Mouse (Mus musculus): ENCODE data around the gene Zfc3h1.

The Zfc3h1 gene

GRCm38 (mm10) chr10:115382846-115383643 is 1.7 kb upstream of the Zfc3h1 start:
- in situ Hi-C loops (cut with MboI, MseI), result no loop called here

DNA sequence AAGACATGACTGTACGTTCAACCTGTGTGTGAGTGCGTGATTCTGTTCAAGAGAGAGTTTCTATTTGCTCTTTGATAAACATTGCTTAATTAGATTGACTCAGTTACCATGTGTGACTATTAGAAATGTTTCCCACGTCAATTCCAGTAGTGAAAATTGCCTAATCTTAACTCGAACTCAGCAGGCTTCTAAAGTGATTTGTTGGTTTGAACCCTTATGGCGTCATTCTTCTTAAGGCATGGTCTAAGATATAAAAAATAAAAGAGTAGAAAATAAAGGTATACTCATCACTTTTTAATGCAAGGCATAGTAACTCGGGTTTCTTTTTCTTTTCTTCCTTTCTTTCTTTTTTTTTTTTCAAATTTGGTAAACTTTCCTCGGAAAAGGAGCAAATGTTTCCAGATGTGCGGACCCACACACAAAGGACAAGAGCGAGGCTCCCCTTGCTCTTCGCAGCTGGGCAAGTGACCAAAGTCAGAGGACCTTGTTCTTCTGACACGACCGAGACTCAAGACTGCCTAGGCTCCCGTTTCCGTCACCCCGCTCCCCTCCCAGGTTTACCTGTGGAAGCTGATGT is 1.0 kb upstream of the Zfc3h1 start:
- in situ Hi-C loops (cut with MboI, MseI), result no loop called here

GRCm38 (mm10) chr10:115385018-115386002 is 551 bp downstream of the Zfc3h1 start:
- in situ Hi-C loops (cut with MboI, MseI), result loop anchor here (5.0 kb wide), 2 partner anchors 37 to 53 kb away; no protein-coding TSS in a partner anchor

DNA sequence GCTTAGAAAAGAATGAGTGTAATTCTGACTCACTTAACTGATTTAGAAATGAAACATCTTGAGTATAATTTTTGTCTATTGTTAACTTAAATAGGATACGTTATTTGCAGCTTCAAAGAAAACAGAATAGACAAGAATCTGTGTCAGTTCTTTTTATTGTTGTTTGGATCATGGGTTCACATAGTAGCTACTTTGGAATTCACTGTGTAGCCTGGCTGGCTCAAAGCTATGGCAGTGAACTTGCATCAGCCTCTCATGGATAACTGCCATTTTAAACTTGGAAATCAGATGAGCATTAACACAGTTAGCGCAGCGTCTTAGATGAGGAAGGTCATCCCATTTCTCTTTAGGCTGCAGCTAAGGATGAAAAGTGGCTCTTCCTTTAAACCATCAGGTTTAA is 3.1 kb downstream of the Zfc3h1 start:
- in situ Hi-C loops (cut with MboI, MseI), result loop anchor here (5.0 kb wide), 2 partner anchors 34 to 56 kb away; no protein-coding TSS in a partner anchor

GRCm38 (mm10) chr10:115391076-115391475 is 6.3 kb downstream of the Zfc3h1 start:
- in situ Hi-C loops (cut with MboI, MseI), result no loop called here

DNA sequence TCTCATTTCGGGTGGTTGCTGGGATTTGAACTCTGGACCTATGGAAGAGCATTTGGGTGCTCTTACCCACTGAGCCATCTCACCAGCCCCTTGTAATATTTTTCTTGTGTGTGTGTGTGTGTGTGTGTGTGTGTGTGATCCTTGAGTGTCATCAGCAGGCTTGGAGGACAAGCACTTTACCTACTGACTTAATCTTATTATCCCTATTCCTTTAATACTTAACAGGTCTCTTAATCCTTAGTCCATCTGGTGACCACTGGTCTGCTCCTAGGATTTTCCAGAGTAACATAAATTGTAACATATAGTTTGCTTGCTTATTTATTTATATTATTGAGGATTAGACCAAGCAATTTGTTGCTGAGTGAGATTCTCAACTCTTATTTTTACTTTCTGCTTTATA is 7.1 kb downstream of the Zfc3h1 start:
- in situ Hi-C loops (cut with MboI, MseI), result no loop called here

DNA sequence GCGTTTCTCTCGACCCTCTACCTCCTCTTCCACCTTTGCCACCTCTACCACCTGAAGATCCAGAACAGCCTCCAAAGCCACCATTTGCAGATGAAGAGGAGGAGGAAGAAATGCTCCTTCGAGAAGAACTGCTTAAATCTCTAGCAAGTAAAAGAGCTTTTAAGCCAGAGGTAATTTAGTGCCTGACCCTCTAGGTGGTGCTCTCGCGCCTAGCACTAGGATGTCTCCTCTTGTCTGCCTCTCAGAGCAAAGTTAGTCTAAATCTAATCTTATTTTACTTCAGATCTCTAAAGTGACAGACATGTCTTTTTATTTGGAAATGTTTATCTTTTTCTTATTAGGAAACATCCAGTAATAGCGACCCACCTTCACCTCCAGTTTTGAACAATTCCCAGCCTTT is 21.6 kb downstream of the Zfc3h1 start:
- in situ Hi-C loops (cut with MboI, MseI), result no loop called here

DNA sequence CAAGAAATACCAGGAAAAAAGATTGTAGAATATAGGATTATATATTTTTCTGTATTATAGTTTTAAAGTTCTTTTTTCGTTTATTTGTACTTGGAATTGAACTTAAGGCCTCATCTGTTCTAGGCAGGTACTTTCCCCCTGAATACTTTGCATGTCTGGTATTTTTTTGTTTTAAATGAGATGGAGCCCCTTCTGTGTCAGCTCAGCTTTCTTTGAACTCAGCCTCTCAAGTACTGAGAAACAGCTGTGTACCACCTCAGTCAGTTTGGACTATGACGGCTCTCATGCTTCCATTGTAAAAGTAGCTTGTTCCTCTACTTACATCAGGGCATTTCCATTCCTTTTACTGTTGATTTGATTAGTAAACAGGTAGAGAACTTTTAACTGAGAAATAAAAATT is 28.7 kb downstream of the Zfc3h1 start:
- in situ Hi-C loops (cut with MboI, MseI), result no loop called here

GRCm38 (mm10) chr10:115414056-115414455 is 29.3 kb downstream of the Zfc3h1 start:
- in situ Hi-C loops (cut with MboI, MseI), result no loop called here

DNA sequence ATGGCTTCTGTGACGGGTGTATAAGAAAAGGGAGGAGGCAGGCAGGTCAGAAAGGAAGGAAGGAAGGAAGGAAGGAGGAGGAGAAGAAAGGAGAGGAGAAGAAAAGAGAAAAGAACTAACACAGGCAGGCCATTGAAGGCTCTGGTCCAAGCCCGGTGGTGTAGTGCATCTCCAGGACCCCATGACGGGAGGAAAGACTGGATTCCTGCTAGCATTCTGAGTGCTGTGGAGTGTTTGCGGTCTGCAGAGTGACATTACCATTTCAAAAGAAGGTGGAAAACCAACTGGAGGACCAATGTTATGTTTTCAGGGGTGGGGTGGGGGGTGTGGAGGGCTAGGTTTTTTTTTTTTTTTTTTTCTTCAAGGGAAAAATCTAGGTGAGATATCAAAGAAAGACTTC is 37.2 kb downstream of the Zfc3h1 start:
- in situ Hi-C loops (cut with MboI, MseI), result loop anchor here (5.0 to 10.0 kb wide), 2 partner anchors 35 to 1633 kb away; no protein-coding TSS in a partner anchor

DNA sequence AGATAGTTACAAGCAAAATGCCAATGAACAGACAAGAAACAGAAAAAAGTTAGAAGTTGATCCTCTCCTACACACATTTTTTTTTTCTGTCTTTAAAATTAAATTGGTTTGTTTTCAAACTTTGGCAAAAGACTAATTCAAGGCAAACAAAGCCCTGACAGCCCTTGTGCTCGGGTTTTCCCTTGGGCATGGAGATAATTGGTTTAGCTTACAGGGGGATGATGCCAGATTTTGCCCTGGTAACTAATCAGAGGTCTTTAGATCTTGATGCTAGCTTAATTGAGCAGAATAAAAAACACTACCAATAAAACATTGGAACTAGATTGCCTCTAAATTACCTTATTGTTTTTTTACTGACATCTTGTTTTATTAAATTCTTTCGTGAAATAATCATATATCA is 40.6 kb downstream of the Zfc3h1 start:
- in situ Hi-C loops (cut with MboI, MseI), result loop anchor here (10.0 kb wide), 1 partner anchor 1629 kb away; no protein-coding TSS in a partner anchor

GRCm38 (mm10) chr10:115437286-115437685 is 52.5 kb downstream of the Zfc3h1 start:
- in situ Hi-C loops (cut with MboI, MseI), result no loop called here

DNA sequence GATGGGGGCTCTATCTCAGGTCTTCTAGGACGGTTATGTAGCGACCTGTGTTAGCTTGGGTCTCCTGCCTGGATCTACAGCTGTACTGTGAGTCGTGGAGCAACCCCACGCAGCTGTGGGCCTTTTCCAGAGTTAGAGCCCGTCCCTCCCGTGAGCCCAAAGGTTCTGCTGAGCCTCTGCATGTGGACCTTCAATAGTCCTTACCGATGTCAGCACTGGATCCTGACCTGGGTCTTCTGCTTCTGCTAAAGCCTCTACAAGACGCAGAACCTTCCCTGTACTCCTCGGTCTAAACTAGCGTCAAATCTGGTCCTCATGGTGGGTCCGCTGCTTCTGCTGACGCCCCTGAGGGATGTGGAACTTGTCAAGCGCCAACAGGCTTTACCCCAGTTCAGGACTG is 63.9 kb downstream of the Zfc3h1 start:
- in situ Hi-C loops (cut with MboI, MseI), result no loop called here

- in situ Hi-C loops (cut with MboI, MseI), result no loop called here
These were observed 72.7 kb downstream of the Zfc3h1 start for GRCm38 (mm10) chr10:115457368-115458021.

DNA sequence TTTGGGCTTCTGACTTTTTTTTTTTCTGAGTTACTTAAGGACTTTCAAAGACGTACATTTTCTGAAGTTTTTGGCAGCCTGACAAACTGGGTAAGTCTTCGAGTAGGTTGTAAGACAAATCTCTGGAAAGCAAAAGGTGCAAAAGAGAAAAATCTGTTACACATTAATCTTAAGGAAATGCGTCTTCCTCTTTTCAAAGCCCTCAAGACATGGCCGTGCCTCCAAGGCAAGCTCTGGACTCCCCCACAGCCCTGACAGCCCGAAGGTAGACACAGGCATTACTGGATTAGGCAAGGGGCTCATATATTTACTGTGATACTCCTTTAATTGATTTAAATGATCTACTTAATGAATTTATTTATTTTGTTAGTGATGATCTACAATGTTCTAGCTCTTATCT is 77.9 kb downstream of the Zfc3h1 start:
- in situ Hi-C loops (cut with MboI, MseI), result no loop called here

- in situ Hi-C loops (cut with MboI, MseI), result no loop called here
These were observed 80.3 kb downstream of the Zfc3h1 start for GRCm38 (mm10) chr10:115465072-115465471.

DNA sequence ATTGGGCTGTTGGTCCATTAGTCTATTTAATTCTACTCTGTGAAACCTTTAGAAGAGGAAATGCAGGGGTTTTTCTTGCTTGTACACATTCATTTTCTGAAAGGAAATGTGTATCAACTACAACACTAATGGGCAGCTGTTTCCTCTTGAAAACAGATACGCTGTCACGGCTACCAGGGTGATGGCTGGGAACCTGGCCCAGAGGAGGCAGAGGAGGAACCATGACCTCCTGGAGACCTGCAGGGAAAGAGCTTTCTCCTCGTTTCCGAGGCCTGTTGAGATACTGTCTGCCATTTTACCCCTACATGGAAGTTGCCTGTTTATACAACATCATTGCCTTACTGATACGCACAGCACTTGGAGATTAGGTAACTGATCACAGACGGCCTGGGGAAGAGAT is 81.0 kb downstream of the Zfc3h1 start:
- in situ Hi-C loops (cut with MboI, MseI), result no loop called here

DNA sequence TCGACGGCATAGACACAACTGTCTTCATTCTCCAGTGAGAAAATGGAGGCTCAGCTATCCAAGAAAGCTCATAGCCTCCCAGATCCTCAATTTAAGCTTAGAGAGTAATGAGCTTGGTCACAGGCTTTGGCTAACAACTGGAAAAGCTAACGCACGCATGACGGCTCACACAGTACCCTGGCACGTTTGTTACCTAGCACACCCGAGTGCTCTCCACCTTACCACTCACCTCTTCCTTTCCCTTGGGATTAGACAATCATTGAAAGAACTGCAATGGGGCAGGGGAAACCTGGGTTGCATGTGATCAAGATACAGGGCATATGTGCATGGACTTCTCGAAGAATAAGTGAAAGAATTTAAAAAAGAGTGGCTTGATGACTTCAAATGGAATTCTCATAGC is 83.2 kb downstream of the Zfc3h1 start:
- in situ Hi-C loops (cut with MboI, MseI), result no loop called here

DNA sequence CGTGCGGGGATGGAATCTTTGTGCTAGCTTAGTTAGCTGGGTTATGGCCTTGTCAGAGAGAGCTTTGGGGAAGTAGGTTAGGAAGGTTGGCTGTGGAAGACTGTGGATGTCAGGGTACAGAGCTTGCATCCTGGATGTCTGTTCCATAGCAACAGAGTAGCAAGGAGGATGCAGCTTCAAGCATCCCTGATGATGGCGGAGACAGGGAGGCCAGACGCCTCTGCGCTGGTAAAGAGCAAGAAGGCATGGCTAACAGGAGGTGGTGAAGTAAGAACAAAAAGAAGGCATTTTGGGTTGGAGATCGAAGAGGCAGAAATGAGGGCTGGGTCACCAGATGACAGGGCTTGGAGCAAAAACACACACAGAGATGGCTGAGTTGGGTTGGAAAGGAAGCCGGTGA is 83.9 kb downstream of the Zfc3h1 start:
- in situ Hi-C loops (cut with MboI, MseI), result no loop called here

GRCm38 (mm10) chr10:115469040-115469439 is 84.3 kb downstream of the Zfc3h1 start:
- in situ Hi-C loops (cut with MboI, MseI), result no loop called here

- in situ Hi-C loops (cut with MboI, MseI), result loop anchor here (10.0 kb wide), 1 partner anchor 1304 kb away; no protein-coding TSS in a partner anchor
These were observed 86.0 kb downstream of the Zfc3h1 start for GRCm38 (mm10) chr10:115470621-115471334.

All from regulatory T cell (primary cell).